Mouse (Mus musculus): Measurements from ENCODE around the gene Gm8369.

GRCm38 (mm10) chr19:11485746-11486145, at the start of gene Gm8369:
- TF ChIP-seq POLR2A (IDR thresholded peaks at IDR 0.05; ENCODE audit: control insufficient read depth, extremely low read depth, insufficient read depth, low read length, poor library complexity) (no peak), CTCF (IDR thresholded peaks at IDR 0.05; ENCODE audit: borderline replicate concordance, control insufficient read depth, extremely low read depth, insufficient read depth, low read length, poor library complexity) (no peak)
